7 mouse cellular contexts compared by ENCODE assay signal in genomic region chr8:123600666-123601172, GRCm38 (mm10). TPM values are rescaled to one million over a fixed set of nuclear protein-coding genes. Genes with fewer than 3 reads are reported as not detected.
DNase-seq lines count a peak whose midpoint lies in the region.

No protein-coding gene starts in this region.

- DNase-seq in adrenal gland, adult 8-10 months: peak; percentile 49
- peak; percentile 1 to 9 for DNase-seq in cerebellum, postnatal 25 days
- peak; percentile 4 to 6 for DNase-seq in gastrocnemius, postnatal 4 days (ENCODE audit: low spot score in 2 of 2)
- DNase-seq in kidney, adult 8-10 months: peak; percentile 33 to 39
- DNase-seq in layer of hippocampus, postnatal 10 days (ENCODE audit: low spot score in 2 of 2): peak; percentile 7 to 17
- DNase-seq in natural killer cell, adult 2 months (ENCODE audit: low spot score in 2 of 2): peak; percentile 44 to 51
- peak; percentile 27 to 70 for DNase-seq in spleen, postnatal 4 days (ENCODE audit: low spot score in 2 of 2)

RNA-seq across cellular contexts. Expression of gene Rhou, which starts 53.0 kb away (rescaled TPM):
- total RNA-seq in adrenal gland, adult 8-10 months (2022): 10 to 100 TPM; 32.7 to 40.0 (median 35.4) TPM
- 1 to 10 TPM; 6.9 to 8.0 TPM for total RNA-seq in gastrocnemius, postnatal 4 days (2021)
- 10 to 100 TPM; 36.9 to 39.6 TPM for total RNA-seq in layer of hippocampus, postnatal 10 days (2021)

Comparison
In these comparisons a context has a peak if more than half of its experiments do, and no peak if none do; other contexts are left out.
1. Peak in every context shown above with its lines: DNase-seq.